Mouse (Mus musculus) hindbrain, embryonic 14.5 days (tissue): ENCODE measurements around the gene Fnip1. TPM values are rescaled to one million over a fixed set of nuclear protein-coding genes. Genes with fewer than 3 reads are reported as not detected.

ENCODE experiments used
- ATAC-seq: fragments of 200-750 bp; cut with Nextera tagmentation; 2 replicates; pipeline ENCODE4 v1.8.0; 2017; ENCODE audit warnings: moderate number of reproducible peaks, mild to moderate bottlenecking, moderate TSS enrichment, moderate library complexity; ENCODE audit not compliant: low FRiP score
- DNase-seq: peaks from one replicate; pipeline ENCODE4 v3.0.0-alpha.2; 2015; ENCODE audit warnings: low spot score
- H3K27ac ChIP-seq: fragments of 300-500 bp; sonication (generic); 2 replicates; pipeline ENCODE4 v1.5.1; 2014; ENCODE audit warnings: mild to moderate bottlenecking, moderate library complexity
- H3K27me3 ChIP-seq: fragments of 300-500 bp; sonication (generic); 2 replicates; pipeline ENCODE4 v1.6.1; 2014; ENCODE audit warnings: mild to moderate bottlenecking, low read length, mixed read lengths; ENCODE audit not compliant: control insufficient read depth, insufficient read depth
- H3K36me3 ChIP-seq: fragments of 300-500 bp; sonication (generic); replicated peaks from 2 replicates; pipeline ENCODE4 v1.6.1; 2014; ENCODE audit not compliant: control insufficient read depth, insufficient read depth
- H3K4me1 ChIP-seq: fragments of 300-500 bp; sonication (generic); replicated peaks from 2 replicates; pipeline ENCODE4 v1.6.1; 2014; ENCODE audit warnings: antibody characterized with exemption, low read length, mixed read lengths; ENCODE audit not compliant: control insufficient read depth, insufficient read depth
- H3K4me2 ChIP-seq: fragments of 300-500 bp; sonication (generic); replicated peaks from 2 replicates; pipeline ENCODE4 v1.6.1; 2014; ENCODE audit warnings: mild to moderate bottlenecking, moderate library complexity
- H3K4me3 ChIP-seq: fragments of 300-500 bp; sonication (generic); replicated peaks from 2 replicates; pipeline ENCODE4 v1.5.1; 2014; ENCODE audit warnings: mild to moderate bottlenecking, low read length
- H3K9ac ChIP-seq: fragments of 300-500 bp; sonication (generic); 2 replicates; pipeline ENCODE4 v1.6.1; 2014
- H3K9me3 ChIP-seq: fragments of 300-500 bp; sonication (generic); 2 replicates; pipeline ENCODE4 v1.6.1; 2016; ENCODE audit warnings: low read length; ENCODE audit not compliant: control insufficient read depth
- WGBS: fragments of 180-500 bp; shearing (Covaris S2); extraction: QIAGEN DNeasy Blood & Tissue Kit; methylation state at CpG from one replicate; pipeline ENCODE4 v1.1.7; 2014; 5-methylcytosine and 5-hydroxymethylcytosine counted together
- polyA plus RNA-seq: library from polyadenylated mRNA; unstranded; fragments of >200 nt; fragmentation: Nextera tagmentation; extraction: Ambion mirVana; gene quantifications from 2 replicates; pipeline ENCODE4 v1.2.1, GENCODE M21; 2014

Fnip1 gene
- polyA plus RNA-seq, 1 experiment from 2014 or later = 14.2 TPM

- Histone ChIP-seq H3K27ac (no peak overlapping the region), H3K9me3 (no peaks in the 10 kb centered on the region), H3K36me3 (no peaks in the 10 kb centered on the region), H3K4me2 (no peak overlapping the region), H3K4me3 (no peak overlapping the region), H3K4me1 (no peaks in the 10 kb centered on the region; the same call in 1 of the 2 replicates), H3K9ac (0 out of 2 replicates have a peak overlapping the region, but pooled peaks have one; percentile 11), H3K27me3 (no peaks in the 10 kb centered on the region)
- DNase-seq (no peak), ATAC-seq (no peak)
- 46% methylated on average over 6 of the region's 6 CpGs for WGBS
These were observed 25.0 kb upstream of the Fnip1 start for GRCm38 (mm10) chr11:54413017-54413416.

GRCm38 (mm10) chr11:54423007-54423406 is 15.0 kb upstream of the Fnip1 start:
- no peak for DNase-seq
- Histone ChIP-seq H3K9ac (no peak overlapping the region), H3K9me3 (no peaks in the 10 kb centered on the region), H3K4me2 (no peak overlapping the region), H3K36me3 (no peaks in the 10 kb centered on the region), H3K4me3 (no peak overlapping the region), H3K4me1 (no peaks in the 10 kb centered on the region), H3K27me3 (no peaks in the 10 kb centered on the region), H3K27ac (no peak overlapping the region)
- 87% methylated on average over 4 of the region's 4 CpGs for WGBS
- no peak for ATAC-seq

GRCm38 (mm10) chr11:54426267-54426666 is 11.7 kb upstream of the Fnip1 start:
- Histone ChIP-seq H3K9me3 (no peaks in the 10 kb centered on the region), H3K4me1 (no peaks in the 10 kb centered on the region), H3K9ac (no peak overlapping the region), H3K27ac (no peak overlapping the region), H3K36me3 (no peaks in the 10 kb centered on the region), H3K4me3 (no peak overlapping the region), H3K27me3 (no peaks in the 10 kb centered on the region), H3K4me2 (no peak overlapping the region)
- no peak for DNase-seq
- 88% methylated on average over 5 of the region's 5 CpGs for WGBS
- ATAC-seq = no peak

GRCm38 (mm10) chr11:54427138-54427537 is 10.9 kb upstream of the Fnip1 start:
- H3K9ac ChIP-seq = no peak overlapping the region
- no peak overlapping the region for H3K27ac ChIP-seq
- H3K4me2 ChIP-seq = no peak overlapping the region
- H3K36me3 ChIP-seq = no peaks in the 10 kb centered on the region
- ATAC-seq (no peak), DNase-seq (no peak)
- no peak overlapping the region for H3K4me3 ChIP-seq
- no peaks in the 10 kb centered on the region for H3K27me3 ChIP-seq
- H3K9me3 ChIP-seq = no peaks in the 10 kb centered on the region
- H3K4me1 ChIP-seq = no peaks in the 10 kb centered on the region
- 83% methylated on average over 2 of the region's 2 CpGs for WGBS

GRCm38 (mm10) chr11:54427695-54428352 is 10.2 kb upstream of the Fnip1 start:
- ATAC-seq (no peak), DNase-seq (no peak)
- Histone ChIP-seq H3K9me3 (no peaks in the 10 kb centered on the region), H3K4me2 (no peak overlapping the region), H3K36me3 (no peaks in the 10 kb centered on the region), H3K27me3 (no peaks in the 10 kb centered on the region), H3K4me3 (no peak overlapping the region), H3K27ac (no peak overlapping the region), H3K4me1 (no peaks in the 10 kb centered on the region), H3K9ac (no peak overlapping the region)
- WGBS = 86% methylated on average over 12 of the region's 12 CpGs

- H3K36me3 ChIP-seq = no peaks in the 10 kb centered on the region
- no peak overlapping the region for H3K9ac ChIP-seq
- H3K9me3 ChIP-seq = no peaks in the 10 kb centered on the region
- H3K4me1 ChIP-seq = no peaks in the 10 kb centered on the region
- no peak overlapping the region for H3K27ac ChIP-seq
- 91% methylated on average over 2 of the region's 2 CpGs for WGBS
- ATAC-seq = no peak
- no peak for DNase-seq
- no peak overlapping the region for H3K4me3 ChIP-seq
- H3K4me2 ChIP-seq = no peak overlapping the region
- H3K27me3 ChIP-seq = no peaks in the 10 kb centered on the region
These were observed 8.8 kb upstream of the Fnip1 start for GRCm38 (mm10) chr11:54429224-54429623.

GRCm38 (mm10) chr11:54435797-54436196 is 2.2 kb upstream of the Fnip1 start:
- Histone ChIP-seq H3K4me1 (peaks cover 18% of the 10 kb centered on the region), H3K27ac (no peak overlapping the region), H3K9ac (no peak overlapping the region), H3K9me3 (no peaks in the 10 kb centered on the region), H3K36me3 (no peaks in the 10 kb centered on the region), H3K4me2 (no peak overlapping the region), H3K27me3 (no peaks in the 10 kb centered on the region), H3K4me3 (no peak overlapping the region)
- WGBS = 100% methylated on average over 1 of the region's 1 CpGs
- DNase-seq = no peak
- ATAC-seq = no peak

GRCm38 (mm10) chr11:54437310-54437822 is 633 bp upstream of the Fnip1 start:
- Histone ChIP-seq H3K4me1 (peaks cover 18% of the 10 kb centered on the region), H3K9ac (peak overlapping the region; percentile 87; the same call in 1 of the 2 replicates), H3K27ac (0 out of 2 replicates have a peak overlapping the region, but pooled peaks have one; percentile 27), H3K36me3 (no peaks in the 10 kb centered on the region), H3K4me2 (peak overlapping the region; percentile 43), H3K27me3 (no peaks in the 10 kb centered on the region), H3K9me3 (no peaks in the 10 kb centered on the region), H3K4me3 (peak overlapping the region; percentile 98)
- no peak for ATAC-seq
- 65% methylated on average over 8 of the region's 8 CpGs for WGBS
- DNase-seq = no peak

- peak overlapping the region; percentile 98 for H3K4me3 ChIP-seq
- no peak; the same call in none of the 2 replicates for ATAC-seq
- H3K9me3 ChIP-seq = no peaks in the 10 kb centered on the region
- H3K36me3 ChIP-seq = no peaks in the 10 kb centered on the region
- H3K27me3 ChIP-seq = no peaks in the 10 kb centered on the region
- peaks cover 18% of the 10 kb centered on the region for H3K4me1 ChIP-seq
- peak; percentile 50 for DNase-seq
- peak overlapping the region; percentile 69 for H3K4me2 ChIP-seq
- WGBS = under 1% methylated on average over 47 of the region's 47 CpGs
- H3K27ac ChIP-seq = peak overlapping the region; percentile 84
- H3K9ac ChIP-seq = peak overlapping the region; percentile 87
These were observed 375 bp downstream of the Fnip1 start for GRCm38 (mm10) chr11:54438366-54438781.
